Mouse (Mus musculus) forebrain, embryonic 12.5 days (tissue): ENCODE data around the gene Reep1. TPM values are rescaled to one million over a fixed set of nuclear protein-coding genes. Genes with fewer than 3 reads are reported as not detected.
"Not testable (repeated sequence)": the region's sequence is repeated elsewhere in the genome, so short reads cannot be mapped to it uniquely, and the experiment has no call there.

Experiments used
- ATAC-seq: fragments of 200-750 bp; cut with Nextera tagmentation; 2 replicates; pipeline ENCODE4 v1.8.0; 2017; ENCODE audit warnings: moderate TSS enrichment; ENCODE audit not compliant: low FRiP score
- H3K27ac ChIP-seq: fragments of 300-500 bp; sonication (generic); 2 replicates; pipeline ENCODE4 v1.5.1; 2016; ENCODE audit warnings: mild to moderate bottlenecking
- H3K27me3 ChIP-seq: fragments of 300-500 bp; sonication (generic); 2 replicates; pipeline ENCODE4 v1.6.1; 2016; ENCODE audit warnings: mild to moderate bottlenecking
- H3K36me3 ChIP-seq: fragments of 300-500 bp; sonication (generic); replicated peaks from 2 replicates; pipeline ENCODE4 v1.6.1; 2016; ENCODE audit warnings: mild to moderate bottlenecking
- H3K4me1 ChIP-seq: fragments of 300-500 bp; sonication (generic); 2 replicates; pipeline ENCODE4 v1.6.1; 2016
- H3K4me2 ChIP-seq: fragments of 300-500 bp; sonication (generic); 2 replicates; pipeline ENCODE4 v1.6.1; 2016; ENCODE audit warnings: mild to moderate bottlenecking, moderate library complexity
- H3K4me3 ChIP-seq: fragments of 300-500 bp; sonication (generic); replicated peaks from 2 replicates; pipeline ENCODE4 v1.5.1; 2016; ENCODE audit warnings: mild to moderate bottlenecking
- H3K9ac ChIP-seq: fragments of 300-500 bp; sonication (generic); 2 replicates; pipeline ENCODE4 v1.6.1; 2016; ENCODE audit warnings: mild to moderate bottlenecking
- H3K9me3 ChIP-seq: fragments of 300-500 bp; sonication (generic); 2 replicates; pipeline ENCODE4 v1.6.1; 2016
- WGBS: fragments of 180-500 bp; shearing (Covaris S2); methylation state at CpG from one replicate; pipeline ENCODE4 v1.1.7; 2016; 5-methylcytosine and 5-hydroxymethylcytosine counted together
- polyA plus RNA-seq: library from polyadenylated mRNA; unstranded; fragments of >200 nt; fragmentation: Nextera tagmentation; extraction: Ambion mirVana; gene quantifications from 2 replicates; pipeline ENCODE4 v1.2.1, GENCODE M21; 2016

Gene Reep1
- polyA plus RNA-seq, 1 experiment from 2014 or later: 73.5 TPM

DNA sequence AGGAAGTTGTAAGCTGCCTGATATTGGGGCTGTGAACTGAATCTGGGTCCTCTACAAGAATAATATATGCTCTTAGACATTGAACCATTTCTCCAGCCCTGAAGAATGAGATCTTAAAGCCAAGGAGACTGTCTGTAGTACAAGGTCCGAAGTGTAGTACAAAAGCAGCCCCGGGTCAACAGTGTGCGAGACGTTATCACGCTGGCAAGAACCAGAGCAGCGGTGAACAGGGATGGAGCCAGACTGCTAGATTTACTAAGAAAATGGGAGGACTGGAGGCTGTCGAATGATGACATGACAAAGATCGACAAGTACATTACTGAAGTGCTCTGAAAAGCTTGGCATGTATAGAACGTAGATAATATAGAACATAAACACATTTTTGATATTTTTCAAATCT, 122.4 kb downstream of the Reep1 start:
- Histone ChIP-seq H3K9me3 (no peaks in the 10 kb centered on the region), H3K36me3 (peaks cover 10% of the 10 kb centered on the region), H3K4me1 (peaks cover 11% of the 10 kb centered on the region), H3K27me3 (no peaks in the 10 kb centered on the region), H3K4me3 (peak overlapping the region; percentile 97; the same call in 1 of the 2 replicates), H3K9ac (no peak overlapping the region), H3K4me2 (no peak overlapping the region), H3K27ac (no peak overlapping the region)
- ATAC-seq: no peak
- WGBS: 87% methylated on average over 9 of the region's 9 CpGs

DNA sequence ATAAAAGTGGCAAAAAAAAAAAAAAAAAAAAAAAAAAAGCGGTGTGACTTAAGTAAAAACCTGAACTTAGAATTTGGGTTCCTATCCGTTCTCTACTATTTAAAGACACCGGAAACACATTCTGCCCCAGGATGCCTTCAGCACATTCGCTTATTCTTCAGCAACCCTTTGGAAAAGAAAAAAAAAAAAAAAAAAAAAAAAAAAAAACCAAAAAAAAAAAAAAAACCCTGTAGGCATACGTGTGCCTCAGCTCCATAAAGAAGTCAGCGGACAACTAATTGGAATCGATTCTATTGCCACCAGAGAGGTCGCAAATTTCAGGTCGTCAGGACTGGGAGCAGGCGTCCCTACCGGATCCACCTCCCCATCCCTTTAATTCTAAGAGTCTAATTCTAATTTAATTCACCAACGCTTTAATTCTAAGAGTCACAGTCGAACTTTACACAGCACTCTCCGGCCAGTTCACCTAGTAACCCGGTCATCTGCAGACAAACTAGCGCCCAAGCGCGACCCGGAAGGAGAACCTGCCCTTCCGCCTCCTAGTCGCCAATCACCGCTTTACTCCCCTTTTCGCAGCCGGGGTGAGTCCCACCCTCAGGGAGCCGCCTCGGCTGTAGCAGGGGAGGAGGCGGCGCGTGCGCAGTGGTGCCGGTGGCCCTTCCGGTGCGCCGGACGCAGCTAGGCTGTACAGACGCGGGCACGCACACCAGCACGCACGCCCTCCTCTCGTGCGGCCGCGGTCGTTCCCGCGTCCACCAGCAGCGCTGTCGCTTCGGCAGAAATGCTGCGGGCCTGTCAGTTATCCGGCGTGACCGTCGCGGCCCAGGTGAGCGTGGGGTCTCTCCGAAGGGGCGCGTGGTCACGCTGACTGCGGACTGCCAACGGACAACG, 123.6 kb downstream of the Reep1 start, which contains the start of gene Immt:
Gene Immt (plus strand): TSS at position 642 of the 891 bp plus-strand sequence.
- H3K27ac ChIP-seq: peak within 1 kb of the TSS; percentile 93
- H3K4me2 ChIP-seq: peak within 1 kb of the TSS; percentile 59
- peak; percentile 99 for ATAC-seq
- H3K4me3 ChIP-seq: peak within 1 kb of the TSS; percentile 97
- H3K4me1 ChIP-seq: peaks cover 11% of the 10 kb centered on the region
- H3K36me3 ChIP-seq: peaks cover 12% of the 10 kb centered on the region
- no peaks in the 10 kb centered on the region for H3K9me3 ChIP-seq
- H3K9ac ChIP-seq: peak within 1 kb of the TSS; percentile 83
- WGBS: under 1% methylated on average over 64 of the region's 64 CpGs
- no peaks in the 10 kb centered on the region for H3K27me3 ChIP-seq

DNA sequence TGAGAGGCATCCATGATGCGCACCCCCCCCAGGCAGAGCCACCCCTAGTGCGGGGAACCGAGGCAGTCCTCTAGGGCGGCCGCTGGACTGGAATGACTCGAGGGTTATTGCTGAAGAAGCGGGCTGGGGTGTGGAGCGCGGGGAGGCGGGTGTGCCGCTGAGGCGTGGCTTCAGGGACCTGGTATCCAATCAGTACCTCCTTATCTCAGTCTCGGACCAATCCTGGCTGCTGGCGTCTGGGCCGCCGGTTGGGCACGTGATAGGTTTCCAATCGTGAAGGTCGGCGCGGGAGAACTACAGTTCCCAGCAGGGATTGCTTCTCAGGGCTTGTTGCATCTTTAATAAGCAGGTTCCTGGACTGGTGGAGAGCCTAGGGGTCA, 124.2 kb downstream of the Reep1 start:
- H3K4me2 ChIP-seq: peak overlapping the region; percentile 59
- H3K4me1 ChIP-seq: peaks cover 11% of the 10 kb centered on the region
- peak; percentile 99 for ATAC-seq
- WGBS: 0% methylated on average over 21 of the region's 21 CpGs
- peaks cover 15% of the 10 kb centered on the region for H3K36me3 ChIP-seq
- peak overlapping the region; percentile 83 for H3K9ac ChIP-seq
- H3K27ac ChIP-seq: peak overlapping the region; percentile 93
- no peaks in the 10 kb centered on the region for H3K27me3 ChIP-seq
- H3K9me3 ChIP-seq: no peaks in the 10 kb centered on the region
- peak overlapping the region; percentile 97 for H3K4me3 ChIP-seq

DNA sequence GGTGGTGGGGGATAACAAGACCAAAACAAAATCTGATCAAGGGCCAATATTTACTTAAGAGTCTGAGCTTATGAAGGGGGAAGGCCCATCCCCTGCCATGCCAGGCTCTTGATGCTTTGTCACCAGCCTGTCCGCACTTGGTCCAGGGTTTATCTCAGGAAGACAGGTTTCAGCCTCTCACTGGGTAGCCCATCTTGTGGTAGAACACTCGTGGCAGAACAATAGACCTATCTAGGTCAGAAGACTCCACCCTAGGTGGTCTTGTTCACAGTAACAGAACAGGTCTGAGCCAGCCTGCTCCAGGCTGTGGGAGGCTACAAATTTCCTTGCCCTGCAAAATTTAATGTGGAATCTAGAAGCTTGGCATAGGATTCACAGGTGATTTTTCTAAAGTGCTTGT, 129.4 kb downstream of the Reep1 start:
- no peaks in the 10 kb centered on the region for H3K9me3 ChIP-seq
- no peak for ATAC-seq
- H3K36me3 ChIP-seq: peaks cover 15% of the 10 kb centered on the region
- H3K4me2 ChIP-seq: no peak overlapping the region
- no peak overlapping the region for H3K27ac ChIP-seq
- peaks cover 8% of the 10 kb centered on the region for H3K4me1 ChIP-seq
- H3K27me3 ChIP-seq: no peaks in the 10 kb centered on the region
- H3K4me3 ChIP-seq: no peak overlapping the region
- no peak overlapping the region for H3K9ac ChIP-seq
- 87% methylated on average over 2 of the region's 2 CpGs for WGBS

DNA sequence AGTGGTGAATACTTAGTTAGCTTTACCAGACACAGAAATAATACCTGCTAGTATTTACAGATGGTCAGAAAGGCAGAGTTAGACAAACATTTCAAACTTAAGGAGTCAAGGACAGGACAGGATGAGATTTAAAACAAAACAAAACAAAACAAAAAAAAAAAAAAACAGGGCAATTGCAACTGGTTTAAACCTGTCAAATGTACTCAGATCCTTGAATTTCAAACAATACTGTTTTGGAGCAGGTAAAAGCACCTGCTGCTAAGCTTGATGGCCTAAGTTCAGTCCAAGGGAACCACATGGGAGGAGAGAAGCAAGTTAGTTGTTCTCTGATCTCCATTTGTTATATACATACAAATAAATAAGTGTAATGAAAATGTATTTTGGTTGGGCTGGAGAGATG, 132.5 kb downstream of the Reep1 start:
- Histone ChIP-seq H3K4me2 (no peak overlapping the region), H3K9ac (no peak overlapping the region), H3K9me3 (no peaks in the 10 kb centered on the region), H3K27me3 (no peaks in the 10 kb centered on the region), H3K4me3 (no peak overlapping the region), H3K4me1 (no peaks in the 10 kb centered on the region), H3K36me3 (peaks cover 8% of the 10 kb centered on the region), H3K27ac (no peak overlapping the region)
- ATAC-seq: no peak

DNA sequence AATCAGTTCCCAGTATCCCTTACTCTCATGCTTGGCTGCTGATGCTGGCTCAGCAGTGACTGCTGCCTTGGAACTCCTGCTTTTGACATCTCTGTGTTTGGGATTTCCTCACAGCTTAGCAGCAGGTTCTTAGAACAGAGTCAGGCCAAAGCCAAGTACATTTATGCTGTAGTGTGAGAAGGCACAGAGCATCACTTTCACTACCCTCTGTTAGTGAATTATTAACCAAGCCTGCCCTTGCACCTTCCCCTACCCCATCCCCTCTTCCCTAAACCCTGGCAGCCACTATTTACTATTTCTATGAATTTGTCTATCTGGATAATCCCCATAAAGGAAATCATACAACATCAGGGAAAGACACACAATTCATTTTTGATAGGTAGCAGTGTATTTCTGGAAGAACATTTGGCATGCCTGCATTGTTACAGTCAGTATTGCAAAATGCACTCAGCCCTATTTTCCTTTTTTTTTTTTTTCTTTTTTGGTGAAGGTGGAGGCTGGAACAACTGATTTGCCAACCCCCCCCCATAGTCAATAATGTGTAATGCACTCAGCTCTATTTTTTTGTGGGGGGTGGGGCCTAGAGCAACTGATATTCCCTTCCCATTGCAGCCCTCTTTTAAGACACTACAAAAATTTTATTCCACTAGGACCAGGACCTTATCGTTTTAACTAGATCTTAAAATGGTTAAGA, 133.4 kb downstream of the Reep1 start:
- 97% methylated on average over 1 of the region's 1 CpGs for WGBS
- Histone ChIP-seq H3K27me3 (no peaks in the 10 kb centered on the region), H3K27ac (no peak overlapping the region), H3K4me3 (no peak overlapping the region), H3K9ac (no peak overlapping the region), H3K9me3 (no peaks in the 10 kb centered on the region), H3K36me3 (peaks cover 14% of the 10 kb centered on the region; the same call in 1 of the 2 replicates), H3K4me1 (no peaks in the 10 kb centered on the region), H3K4me2 (no peak overlapping the region)
- no peak for ATAC-seq

DNA sequence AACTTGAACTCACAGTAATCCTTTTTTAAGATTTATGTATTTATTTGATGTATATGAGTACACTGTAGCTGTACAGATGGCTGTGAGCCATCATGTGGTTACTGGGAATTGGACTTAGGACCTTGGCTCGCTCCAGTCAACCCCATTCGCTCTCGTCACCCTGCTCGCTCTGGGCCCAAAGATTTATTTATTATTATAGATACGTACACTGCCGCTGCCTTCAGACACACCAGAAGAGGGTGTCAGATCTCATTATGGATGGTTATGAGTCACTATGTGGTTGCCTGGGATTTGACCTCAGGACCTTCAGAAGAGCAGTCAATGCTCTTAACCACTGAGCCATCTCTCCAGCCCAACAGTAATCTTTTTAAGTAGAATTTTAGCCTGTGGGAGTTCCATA, 139.5 kb downstream of the Reep1 start:
- H3K4me3 ChIP-seq, H3K9ac ChIP-seq, H3K9me3 ChIP-seq, H3K27me3 ChIP-seq, H3K4me2 ChIP-seq, H3K27ac ChIP-seq, H3K4me1 ChIP-seq, ATAC-seq: not testable (repeated sequence)
- peaks cover 42% of the 10 kb centered on the region for H3K36me3 ChIP-seq
- WGBS: 97% methylated on average over 6 of the region's 6 CpGs

Other genes with a start within 250 kb of the Reep1 start
- 19.4 and 22.3 TPM in 2 replicates for gene Rnf103, start 213.7 kb upstream of the Reep1 start, polyA plus RNA-seq
- 44.3 and 49.4 TPM in 2 replicates for gene Chmp3, start 163.8 kb upstream of the Reep1 start, polyA plus RNA-seq
- gene Kdm3a, start 74.6 kb upstream of the Reep1 start, polyA plus RNA-seq: 102 TPM in 2 replicates
- 50.7 and 50.9 TPM in 2 replicates for gene Mrpl35, start 119.4 kb downstream of the Reep1 start, polyA plus RNA-seq
- gene Immt, start 123.8 kb downstream of the Reep1 start, polyA plus RNA-seq: 151 and 156 TPM in 2 replicates
- 120 and 126 TPM in 2 replicates for gene Ptcd3, start 201.2 kb downstream of the Reep1 start, polyA plus RNA-seq
- 33.3 and 40.5 TPM in 2 replicates for gene Polr1a, start 201.5 kb downstream of the Reep1 start, polyA plus RNA-seq